ENCODE assay signal across 8 mouse cellular contexts in the genomic region with DNA sequence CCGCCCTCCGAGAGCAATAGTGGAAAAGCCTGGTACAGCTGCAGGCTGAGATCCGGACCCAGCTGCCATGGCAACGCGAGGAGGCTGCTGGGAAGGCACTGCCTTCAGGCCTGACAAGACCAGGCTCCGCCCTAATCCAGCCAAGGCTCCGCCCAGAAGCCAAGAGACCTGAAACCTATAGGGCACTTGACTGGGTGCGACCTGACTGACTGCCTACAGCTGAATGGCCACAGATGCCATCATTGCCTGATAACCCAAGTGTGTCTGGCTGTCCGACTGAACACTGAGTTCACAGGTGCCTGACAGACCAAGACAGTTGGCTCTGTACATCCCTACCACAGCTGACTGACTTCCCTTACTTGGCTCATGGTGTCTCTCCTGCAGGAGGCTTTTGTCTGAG. TPM values are rescaled to one million over a fixed set of nuclear protein-coding genes. Genes with fewer than 3 reads are reported as not detected.
A peak's percentile ranks its signal among the peaks of the same experiment; 100 is the strongest.
DNase-seq lines count a peak whose midpoint lies in the region; ATAC-seq and TF ChIP-seq lines count a peak whose summit lies in the region.

No protein-coding gene starts in this region.

- TF ChIP-seq EP300 in stomach, postnatal 0 days (optimal IDR thresholded peaks at IDR 0.05): no peak

- no peak overlapping the region for H3K9ac ChIP-seq in lung, embryonic 14.5 days
- no peak overlapping the region for H3K9ac ChIP-seq in embryonic facial prominence, embryonic 15.5 days
- H3K9ac ChIP-seq in intestine, postnatal 0 days (ENCODE audit: low read depth, low read length): no peak overlapping the region
- H3K9ac ChIP-seq in limb, embryonic 13.5 days: no peak overlapping the region
- H3K9ac ChIP-seq in stomach, postnatal 0 days (ENCODE audit: low read length): no peak overlapping the region

- DNase-seq in lung, embryonic 14.5 days: peak; percentile 81
- DNase-seq in lung, postnatal 25 days (ENCODE audit: low spot score): no peak
- peak; percentile 43 for DNase-seq in naive thymus-derived CD4-positive, alpha-beta T cell, adult 2 months (ENCODE audit: low read depth)
- DNase-seq in stomach, postnatal 0 days (ENCODE audit: low spot score): peak; percentile 81
- no peak for DNase-seq in urinary bladder, postnatal 4 days (ENCODE audit: low spot score in 2 of 2)

- H3K27ac ChIP-seq in lung, embryonic 14.5 days (ENCODE audit: low read depth): no peak overlapping the region
- no peak overlapping the region for H3K27ac ChIP-seq in embryonic facial prominence, embryonic 15.5 days (replicated peaks)
- H3K27ac ChIP-seq in intestine, postnatal 0 days (ENCODE audit: low read depth, low read length): no peak overlapping the region
- H3K27ac ChIP-seq in limb, embryonic 13.5 days: no peak overlapping the region
- H3K27ac ChIP-seq in stomach, postnatal 0 days (replicated peaks): no peak overlapping the region

- no peaks in the 10 kb centered on the region for H3K36me3 ChIP-seq in lung, embryonic 14.5 days (ENCODE audit: insufficient read depth)
- H3K36me3 ChIP-seq in embryonic facial prominence, embryonic 15.5 days: no peaks in the 10 kb centered on the region
- no peaks in the 10 kb centered on the region for H3K36me3 ChIP-seq in intestine, postnatal 0 days (ENCODE audit: control insufficient read depth, insufficient read depth)
- H3K36me3 ChIP-seq in limb, embryonic 13.5 days: no peaks in the 10 kb centered on the region
- H3K36me3 ChIP-seq in stomach, postnatal 0 days (ENCODE audit: control insufficient read depth, insufficient read depth, low read length): no peaks in the 10 kb centered on the region

- H3K4me1 ChIP-seq in lung, embryonic 14.5 days (ENCODE audit: insufficient read depth): no peaks in the 10 kb centered on the region
- H3K4me1 ChIP-seq in embryonic facial prominence, embryonic 15.5 days: peaks cover 8% of the 10 kb centered on the region
- H3K4me1 ChIP-seq in intestine, postnatal 0 days (replicated peaks; ENCODE audit: control insufficient read depth, insufficient read depth, low read length): no peaks in the 10 kb centered on the region
- H3K4me1 ChIP-seq in limb, embryonic 13.5 days: peaks cover 9% of the 10 kb centered on the region
- H3K4me1 ChIP-seq in stomach, postnatal 0 days (replicated peaks; ENCODE audit: control insufficient read depth, insufficient read depth): no peaks in the 10 kb centered on the region

- 8% methylated on average over 9 of the region's 9 CpGs for WGBS in lung, embryonic 14.5 days
- 5% methylated on average over 9 of the region's 9 CpGs for WGBS in embryonic facial prominence, embryonic 15.5 days
- WGBS in intestine, postnatal 0 days: 5% methylated on average over 9 of the region's 9 CpGs
- 9% methylated on average over 9 of the region's 9 CpGs for WGBS in limb, embryonic 13.5 days
- WGBS in stomach, postnatal 0 days: 5% methylated on average over 9 of the region's 9 CpGs

- H3K4me2 ChIP-seq in lung, embryonic 14.5 days: peak overlapping the region; percentile 33; the same call in 1 of the 2 replicates
- 0 out of 2 replicates have a peak overlapping the region, but pooled peaks have one; percentile 15 for H3K4me2 ChIP-seq in embryonic facial prominence, embryonic 15.5 days (replicated peaks)
- H3K4me2 ChIP-seq in intestine, postnatal 0 days (replicated peaks; ENCODE audit: low read depth): 0 out of 2 replicates have a peak overlapping the region, but pooled peaks have one; percentile 6
- H3K4me2 ChIP-seq in limb, embryonic 13.5 days (replicated peaks): peak overlapping the region; percentile 42
- H3K4me2 ChIP-seq in stomach, postnatal 0 days (replicated peaks; ENCODE audit: low read depth): no peak overlapping the region

- H3K27me3 ChIP-seq in lung, embryonic 14.5 days (ENCODE audit: insufficient read depth, low read length): no peaks in the 10 kb centered on the region
- no peaks in the 10 kb centered on the region for H3K27me3 ChIP-seq in embryonic facial prominence, embryonic 15.5 days
- no peaks in the 10 kb centered on the region for H3K27me3 ChIP-seq in intestine, postnatal 0 days (replicated peaks; ENCODE audit: control insufficient read depth, insufficient read depth, low read length)
- H3K27me3 ChIP-seq in limb, embryonic 13.5 days: no peaks in the 10 kb centered on the region
- no peaks in the 10 kb centered on the region for H3K27me3 ChIP-seq in stomach, postnatal 0 days (ENCODE audit: control insufficient read depth, insufficient read depth, low read length)

- TF ChIP-seq CTCF in lung, embryonic 14.5 days (IDR thresholded peaks at IDR 0.05; ENCODE audit: low read depth): no peak
- no peak for TF ChIP-seq CTCF in intestine, postnatal 0 days (IDR thresholded peaks at IDR 0.05; ENCODE audit: low read depth)
- no peak for TF ChIP-seq CTCF in stomach, postnatal 0 days (IDR thresholded peaks at IDR 0.05; ENCODE audit: low read depth)

- no peak overlapping the region for H3K4me3 ChIP-seq in lung, embryonic 14.5 days (ENCODE audit: low read depth, low read length)
- H3K4me3 ChIP-seq in embryonic facial prominence, embryonic 15.5 days (replicated peaks): no peak overlapping the region
- H3K4me3 ChIP-seq in intestine, postnatal 0 days (ENCODE audit: low read depth, low read length): no peak overlapping the region
- no peak overlapping the region for H3K4me3 ChIP-seq in limb, embryonic 13.5 days
- no peak overlapping the region for H3K4me3 ChIP-seq in stomach, postnatal 0 days (ENCODE audit: low read depth, low read length)

- peak; percentile 85 for ATAC-seq in lung, embryonic 14.5 days (ENCODE audit: insufficient read depth)
- peak; percentile 78 for ATAC-seq in embryonic facial prominence, embryonic 15.5 days (ENCODE audit: insufficient number of reproducible peaks, low FRiP score, low TSS enrichment, low read depth)
- ATAC-seq in intestine, postnatal 0 days: peak; percentile 80
- ATAC-seq in limb, embryonic 13.5 days (ENCODE audit: low FRiP score, low read depth): peak; percentile 54; the same call in 1 of the 2 replicates
- peak; percentile 83 for ATAC-seq in stomach, postnatal 0 days (ENCODE audit: low FRiP score, low TSS enrichment)

- H3K9me3 ChIP-seq in lung, embryonic 14.5 days (ENCODE audit: low read depth, low read length): no peaks in the 10 kb centered on the region
- H3K9me3 ChIP-seq in embryonic facial prominence, embryonic 15.5 days (replicated peaks): no peaks in the 10 kb centered on the region
- no peaks in the 10 kb centered on the region for H3K9me3 ChIP-seq in intestine, postnatal 0 days (ENCODE audit: control insufficient read depth)
- no peaks in the 10 kb centered on the region for H3K9me3 ChIP-seq in limb, embryonic 13.5 days
- H3K9me3 ChIP-seq in stomach, postnatal 0 days (ENCODE audit: control insufficient read depth, low read length): no peaks in the 10 kb centered on the region

RNA-seq across cellular contexts. Expression of a gene that starts 19.4 kb away (rescaled TPM):
- polyA plus RNA-seq in lung, embryonic 14.5 days (2014; fragmentation: Nextera tagmentation; extraction: Ambion mirVana): 2.1 and 3.2 TPM in 2 replicates
- 3.4 and 3.8 TPM in 2 replicates for polyA plus RNA-seq in embryonic facial prominence, embryonic 15.5 days (2015; fragmentation: Nextera tagmentation; extraction: Ambion mirVana)
- 0.63 and 0.68 TPM in 2 replicates for polyA plus RNA-seq in intestine, postnatal 0 days (2015; fragmentation: Nextera tagmentation; extraction: Ambion mirVana)
- polyA plus RNA-seq in limb, embryonic 13.5 days (2015; fragmentation: Nextera tagmentation; extraction: Ambion mirVana): 3.3 and 3.7 TPM in 2 replicates
- 1.7 and 1.8 TPM in 2 replicates for polyA plus RNA-seq in stomach, postnatal 0 days (2015; fragmentation: Nextera tagmentation; extraction: Ambion mirVana)

Comparison
In these comparisons a context has a peak if more than half of its experiments do, and no peak if none do; other contexts are left out.
1. DNase-seq: peak in lung, embryonic 14.5 days (single experiment), naive thymus-derived CD4-positive, alpha-beta T cell, adult 2 months (single experiment) and stomach, postnatal 0 days (single experiment); none in lung, postnatal 25 days (single experiment) and urinary bladder, postnatal 4 days (0 of 2).
2. Peak in every context shown above with its lines, with median percentiles within 50 percentile points of each other: ATAC-seq.